Mouse (Mus musculus): ENCODE measurements at regions not wholly inside any gene's neighbourhood (a gene's known extent, or its start where the extent isn't known, plus 50 kb on each side); places are given as distances from the start of the nearest gene placed in this dataset.

- Histone ChIP-seq H3K4me1 (replicated peaks) (peaks cover 17% of the 10 kb centered on the region; the same call in 1 of the 2 replicates), H3K36me3 (no peaks in the 10 kb centered on the region), H3K4me2 (no peak overlapping the region), H3K27me3 (no peaks in the 10 kb centered on the region), H3K4me3 (no peak overlapping the region), H3K27ac (no peak overlapping the region), H3K9ac (no peak overlapping the region), H3K9me3 (no peaks in the 10 kb centered on the region)
- WGBS, result 82% methylated on average over 18 of the region's 18 CpGs
- ATAC-seq (ENCODE audit: low FRiP score), result 0 out of 2 replicates have a peak, but pooled peaks have one; percentile 23
These were observed 121.0 kb upstream of the 1700016C15Rik start for GRCm38 (mm10) chr1:177608551-177609020.

GRCm38 (mm10) chr1:177609226-177609625 lies 120.4 kb upstream of the 1700016C15Rik start:
- Histone ChIP-seq H3K4me1 (replicated peaks) (peaks cover 17% of the 10 kb centered on the region; the same call in 1 of the 2 replicates), H3K4me3 (no peak overlapping the region), H3K36me3 (no peaks in the 10 kb centered on the region), H3K9ac (no peak overlapping the region), H3K9me3 (no peaks in the 10 kb centered on the region), H3K4me2 (no peak overlapping the region), H3K27me3 (no peaks in the 10 kb centered on the region), H3K27ac (no peak overlapping the region)
- 77% methylated on average over 2 of the region's 2 CpGs for WGBS
- no peak for ATAC-seq (ENCODE audit: low FRiP score)

GRCm38 (mm10) chr1:177609683-177610082 lies 119.9 kb upstream of the 1700016C15Rik start:
- WGBS, result 83% methylated on average over 5 of the region's 5 CpGs
- H3K4me3 ChIP-seq, result no peak overlapping the region
- H3K9ac ChIP-seq, result no peak overlapping the region
- no peaks in the 10 kb centered on the region for H3K36me3 ChIP-seq
- H3K4me1 ChIP-seq (replicated peaks), result peaks cover 14% of the 10 kb centered on the region; the same call in 1 of the 2 replicates
- H3K27me3 ChIP-seq, result no peaks in the 10 kb centered on the region
- H3K9me3 ChIP-seq, result no peaks in the 10 kb centered on the region
- no peak for ATAC-seq (ENCODE audit: low FRiP score)
- H3K27ac ChIP-seq, result no peak overlapping the region
- H3K4me2 ChIP-seq, result no peak overlapping the region

GRCm38 (mm10) chr1:177610156-177610555 lies 119.5 kb upstream of the 1700016C15Rik start:
- Histone ChIP-seq H3K9me3 (no peaks in the 10 kb centered on the region), H3K9ac (no peak overlapping the region), H3K4me1 (replicated peaks) (peaks cover 13% of the 10 kb centered on the region; the same call in 1 of the 2 replicates), H3K27ac (no peak overlapping the region), H3K4me2 (no peak overlapping the region), H3K4me3 (no peak overlapping the region), H3K27me3 (no peaks in the 10 kb centered on the region), H3K36me3 (no peaks in the 10 kb centered on the region)
- ATAC-seq (ENCODE audit: low FRiP score), result no peak
- WGBS, result 77% methylated on average over 2 of the region's 2 CpGs

- WGBS, result 31% methylated on average over 7 of the region's 7 CpGs
- Histone ChIP-seq H3K9ac (no peak overlapping the region), H3K27me3 (no peaks in the 10 kb centered on the region), H3K4me2 (no peak overlapping the region), H3K36me3 (no peaks in the 10 kb centered on the region), H3K27ac (no peak overlapping the region), H3K9me3 (no peaks in the 10 kb centered on the region), H3K4me3 (no peak overlapping the region), H3K4me1 (replicated peaks) (0 out of 2 replicates have a peak, but pooled peaks cover 7% of the 10 kb centered on the region)
- ATAC-seq (ENCODE audit: low FRiP score), result no peak
These were observed 117.1 kb upstream of the 1700016C15Rik start for GRCm38 (mm10) chr1:177612546-177612945.

GRCm38 (mm10) chr1:177615609-177616008 lies 114.0 kb upstream of the 1700016C15Rik start:
- Histone ChIP-seq H3K4me1 (replicated peaks) (0 out of 2 replicates have a peak, but pooled peaks cover 7% of the 10 kb centered on the region), H3K9ac (no peak overlapping the region), H3K4me3 (no peak overlapping the region), H3K27me3 (no peaks in the 10 kb centered on the region), H3K9me3 (no peaks in the 10 kb centered on the region), H3K4me2 (no peak overlapping the region), H3K36me3 (no peaks in the 10 kb centered on the region), H3K27ac (no peak overlapping the region)
- 94% methylated on average over 9 of the region's 9 CpGs for WGBS
- no peak for ATAC-seq (ENCODE audit: low FRiP score)

GRCm38 (mm10) chr1:177616335-177617239 lies 113.0 kb upstream of the 1700016C15Rik start:
- 74% methylated on average over 24 of the region's 24 CpGs for WGBS
- no peak overlapping the region for H3K4me2 ChIP-seq
- no peak overlapping the region for H3K9ac ChIP-seq
- H3K9me3 ChIP-seq, result no peaks in the 10 kb centered on the region
- no peak for ATAC-seq (ENCODE audit: low FRiP score)
- no peaks in the 10 kb centered on the region for H3K27me3 ChIP-seq
- H3K36me3 ChIP-seq, result no peaks in the 10 kb centered on the region
- H3K4me3 ChIP-seq, result no peak overlapping the region
- H3K27ac ChIP-seq, result no peak overlapping the region
- 0 out of 2 replicates have a peak, but pooled peaks cover 7% of the 10 kb centered on the region for H3K4me1 ChIP-seq (replicated peaks)

GRCm38 (mm10) chr1:177620501-177621099 lies 109.0 kb upstream of the 1700016C15Rik start:
- H3K27ac ChIP-seq, result no peak overlapping the region
- ATAC-seq (ENCODE audit: low FRiP score), result no peak
- no peak overlapping the region for H3K4me2 ChIP-seq
- H3K9ac ChIP-seq, result no peak overlapping the region
- no peaks in the 10 kb centered on the region for H3K36me3 ChIP-seq
- no peaks in the 10 kb centered on the region for H3K27me3 ChIP-seq
- WGBS, result 81% methylated on average over 15 of the region's 15 CpGs
- H3K4me1 ChIP-seq (replicated peaks), result peaks cover 17% of the 10 kb centered on the region
- H3K4me3 ChIP-seq, result no peak overlapping the region
- H3K9me3 ChIP-seq, result no peaks in the 10 kb centered on the region

GRCm38 (mm10) chr1:177621854-177622590 lies 107.6 kb upstream of the 1700016C15Rik start:
- H3K4me3 ChIP-seq, result no peak overlapping the region
- peaks cover 17% of the 10 kb centered on the region for H3K4me1 ChIP-seq (replicated peaks)
- no peaks in the 10 kb centered on the region for H3K27me3 ChIP-seq
- 38% methylated on average over 17 of the region's 17 CpGs for WGBS
- H3K9ac ChIP-seq, result no peak overlapping the region
- H3K4me2 ChIP-seq, result no peak overlapping the region
- no peaks in the 10 kb centered on the region for H3K9me3 ChIP-seq
- H3K36me3 ChIP-seq, result no peaks in the 10 kb centered on the region
- ATAC-seq (ENCODE audit: low FRiP score), result peak; percentile 50
- no peak overlapping the region for H3K27ac ChIP-seq

- Histone ChIP-seq H3K27ac (no peak overlapping the region), H3K4me1 (replicated peaks) (peaks cover 17% of the 10 kb centered on the region), H3K4me2 (no peak overlapping the region), H3K36me3 (no peaks in the 10 kb centered on the region), H3K9me3 (no peaks in the 10 kb centered on the region), H3K9ac (no peak overlapping the region), H3K27me3 (no peaks in the 10 kb centered on the region), H3K4me3 (no peak overlapping the region)
- 0 out of 2 replicates have a peak, but pooled peaks have one; percentile 37 for ATAC-seq (ENCODE audit: low FRiP score)
- WGBS, result 22% methylated on average over 6 of the region's 6 CpGs
These were observed 106.3 kb upstream of the 1700016C15Rik start for GRCm38 (mm10) chr1:177623304-177623726.

- Histone ChIP-seq H3K4me3 (no peak overlapping the region), H3K36me3 (no peaks in the 10 kb centered on the region), H3K4me1 (replicated peaks) (peaks cover 17% of the 10 kb centered on the region), H3K9me3 (no peaks in the 10 kb centered on the region), H3K27me3 (no peaks in the 10 kb centered on the region), H3K4me2 (no peak overlapping the region), H3K27ac (no peak overlapping the region), H3K9ac (no peak overlapping the region)
- WGBS, result 79% methylated on average over 6 of the region's 6 CpGs
- no peak for ATAC-seq (ENCODE audit: low FRiP score)
These were observed 105.9 kb upstream of the 1700016C15Rik start for GRCm38 (mm10) chr1:177623735-177624134.

- peaks cover 16% of the 10 kb centered on the region; the same call in 1 of the 2 replicates for H3K4me1 ChIP-seq (replicated peaks)
- no peaks in the 10 kb centered on the region for H3K27me3 ChIP-seq
- no peaks in the 10 kb centered on the region for H3K9me3 ChIP-seq
- no peak for ATAC-seq (ENCODE audit: low FRiP score)
- no peaks in the 10 kb centered on the region for H3K36me3 ChIP-seq
- WGBS, result 95% methylated on average over 4 of the region's 4 CpGs
- H3K9ac ChIP-seq, result no peak overlapping the region
- H3K4me2 ChIP-seq, result no peak overlapping the region
- H3K27ac ChIP-seq, result no peak overlapping the region
- no peak overlapping the region for H3K4me3 ChIP-seq
These were observed 101.8 kb upstream of the 1700016C15Rik start for GRCm38 (mm10) chr1:177627814-177628213.
